Mouse (Mus musculus): Measurements from ENCODE around the gene Rap2b. TPM values are rescaled to one million over a fixed set of nuclear protein-coding genes. Genes with fewer than 3 reads are reported as not detected.

Rap2b gene
- polyA plus RNA-seq (2015; fragmentation: Nextera tagmentation; extraction: Ambion mirVana) = 19.2 and 20.0 TPM in 2 replicates

DNA sequence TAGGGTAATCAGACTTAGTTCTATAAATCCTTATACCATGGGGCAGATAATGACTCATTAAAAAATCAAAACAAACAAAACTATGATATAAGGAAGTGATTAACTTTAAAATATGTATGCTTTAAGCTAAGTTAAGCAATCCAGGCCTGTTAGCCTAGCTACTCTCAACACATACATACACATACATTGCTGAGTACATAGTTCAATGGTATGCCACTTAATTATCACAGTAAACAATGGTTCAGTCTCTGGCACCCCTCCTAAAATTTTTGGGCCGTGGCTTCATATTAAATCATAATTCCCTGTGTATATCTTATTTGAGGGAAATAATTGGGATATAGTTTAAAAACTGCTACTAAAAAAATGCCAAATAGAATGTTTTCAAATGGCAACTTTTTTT is at the start of gene Rap2b:
Rap2b (plus strand) TSS at position 301 of the 400 bp plus-strand sequence.
- H3K4me2 ChIP-seq = peak within 1 kb of the TSS; percentile 86; the same call in 1 of the 2 replicates
- H3K4me3 ChIP-seq = no peak within 1 kb of the TSS
- H3K27me3 ChIP-seq = no peaks in the 10 kb centered on the region
- no peak within 1 kb of the TSS for H3K9ac ChIP-seq
- H3K4me1 ChIP-seq = peaks cover 6% of the 10 kb centered on the region
- no peak within 1 kb of the TSS for H3K27ac ChIP-seq
- ATAC-seq (ENCODE audit: insufficient number of reproducible peaks, insufficient read depth, low FRiP score, low TSS enrichment, low read depth) = no peak
- WGBS = 79% methylated on average over 1 of the region's 1 CpGs
- H3K36me3 ChIP-seq = no peaks in the 10 kb centered on the region
- H3K9me3 ChIP-seq = no peaks in the 10 kb centered on the region

DNA sequence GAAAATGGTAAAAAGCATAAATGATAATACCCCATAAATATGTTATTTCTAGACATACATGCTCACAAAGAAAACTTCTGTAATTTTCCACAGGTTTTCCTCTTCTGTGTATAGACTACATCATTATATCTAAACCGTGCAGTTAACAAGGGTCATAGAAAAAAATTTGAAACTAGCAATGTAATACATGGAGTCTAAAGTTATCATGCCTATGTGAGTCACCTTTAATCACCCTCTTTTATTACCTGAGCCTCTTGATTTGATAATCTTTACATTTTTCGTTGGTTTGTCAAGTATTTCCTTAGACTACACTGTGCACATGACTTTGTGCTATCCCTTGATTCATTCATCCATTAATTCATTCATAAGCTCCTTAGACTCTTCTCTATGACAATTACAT is 46.4 kb upstream of the Rap2b start:
- ATAC-seq (ENCODE audit: insufficient number of reproducible peaks, insufficient read depth, low FRiP score, low TSS enrichment, low read depth) = no peak
- no peaks in the 10 kb centered on the region for H3K4me1 ChIP-seq
- H3K4me3 ChIP-seq = no peak overlapping the region
- H3K9ac ChIP-seq = no peak overlapping the region
- H3K27me3 ChIP-seq = no peaks in the 10 kb centered on the region
- no peak overlapping the region for H3K4me2 ChIP-seq
- 83% methylated on average over 2 of the region's 2 CpGs for WGBS
- no peak overlapping the region for H3K27ac ChIP-seq
- no peaks in the 10 kb centered on the region for H3K9me3 ChIP-seq
- no peaks in the 10 kb centered on the region for H3K36me3 ChIP-seq

DNA sequence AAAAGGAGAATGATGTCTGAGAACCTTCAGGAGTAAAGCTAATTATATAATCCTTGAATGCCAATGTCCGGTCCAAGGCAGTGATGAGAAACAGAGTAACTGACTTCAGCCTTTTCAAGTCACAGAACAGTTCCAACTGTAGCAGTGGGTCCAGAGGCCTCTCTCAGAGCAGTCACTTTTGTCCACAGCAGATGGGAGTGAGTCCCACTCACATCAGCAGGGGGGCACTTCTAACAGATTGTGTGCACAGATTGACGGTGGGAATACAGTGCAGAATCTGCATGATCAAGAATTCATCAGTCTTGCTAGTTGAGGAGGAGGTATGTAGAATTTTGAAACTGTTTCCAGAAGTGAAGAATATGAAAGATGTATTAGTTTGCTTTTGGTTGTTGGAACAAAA is 41.4 kb upstream of the Rap2b start:
- no peak overlapping the region for H3K4me2 ChIP-seq
- no peaks in the 10 kb centered on the region for H3K27me3 ChIP-seq
- 79% methylated on average over 2 of the region's 2 CpGs for WGBS
- no peak overlapping the region for H3K9ac ChIP-seq
- H3K4me3 ChIP-seq = no peak overlapping the region
- H3K4me1 ChIP-seq = no peaks in the 10 kb centered on the region
- no peaks in the 10 kb centered on the region for H3K36me3 ChIP-seq
- H3K27ac ChIP-seq = no peak overlapping the region
- H3K9me3 ChIP-seq = no peaks in the 10 kb centered on the region
- ATAC-seq (ENCODE audit: insufficient number of reproducible peaks, insufficient read depth, low FRiP score, low TSS enrichment, low read depth) = no peak

DNA sequence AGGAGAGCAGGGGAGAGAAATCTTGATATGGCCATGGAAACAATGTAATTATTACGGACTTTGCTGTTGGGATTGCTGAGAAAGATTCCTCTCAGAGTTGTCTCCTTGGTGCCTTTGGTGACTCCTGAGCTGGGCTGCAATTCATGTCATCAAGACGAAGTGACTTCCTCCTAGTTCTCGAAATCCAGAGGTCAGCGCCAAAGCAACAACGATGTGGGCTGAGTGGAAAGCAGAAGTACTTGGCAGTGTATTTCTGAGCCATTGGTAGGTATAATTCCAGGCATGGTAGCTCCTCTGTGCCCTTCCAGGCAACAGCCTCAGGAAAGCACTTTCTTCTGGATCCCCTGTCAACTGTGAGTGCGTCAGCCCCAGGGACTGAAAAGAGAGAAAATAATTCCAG is 39.8 kb upstream of the Rap2b start:
- no peak overlapping the region for H3K4me3 ChIP-seq
- no peaks in the 10 kb centered on the region for H3K9me3 ChIP-seq
- no peak overlapping the region for H3K9ac ChIP-seq
- H3K4me1 ChIP-seq = no peaks in the 10 kb centered on the region
- WGBS = 92% methylated on average over 6 of the region's 6 CpGs
- H3K27ac ChIP-seq = no peak overlapping the region
- H3K27me3 ChIP-seq = no peaks in the 10 kb centered on the region
- H3K36me3 ChIP-seq = no peaks in the 10 kb centered on the region
- H3K4me2 ChIP-seq = no peak overlapping the region
- no peak for ATAC-seq (ENCODE audit: insufficient number of reproducible peaks, insufficient read depth, low FRiP score, low TSS enrichment, low read depth)

DNA sequence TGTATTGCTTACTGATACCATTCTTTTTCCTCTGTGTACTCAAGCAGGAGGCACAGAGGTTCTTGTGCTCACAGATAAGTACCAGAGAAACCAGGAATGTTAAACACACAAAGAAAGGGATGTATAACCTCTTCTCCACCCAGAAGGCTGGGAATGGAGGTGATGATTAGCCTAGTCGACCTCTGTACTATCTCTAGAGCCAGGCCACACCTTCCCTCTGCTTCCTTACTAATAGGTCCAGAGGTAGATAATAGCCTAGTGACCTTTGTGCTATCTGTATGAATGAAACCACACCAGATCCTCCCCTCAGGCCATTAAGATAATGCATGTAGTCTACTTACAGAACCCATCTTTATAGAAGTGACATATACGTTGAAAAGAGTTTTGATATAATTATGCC is 25.2 kb upstream of the Rap2b start:
- Histone ChIP-seq H3K9me3 (no peaks in the 10 kb centered on the region), H3K4me1 (no peaks in the 10 kb centered on the region), H3K9ac (no peak overlapping the region), H3K27me3 (no peaks in the 10 kb centered on the region), H3K27ac (no peak overlapping the region), H3K4me2 (no peak overlapping the region), H3K4me3 (no peak overlapping the region), H3K36me3 (no peaks in the 10 kb centered on the region)
- 45% methylated on average over 2 of the region's 2 CpGs for WGBS
- ATAC-seq (ENCODE audit: insufficient number of reproducible peaks, insufficient read depth, low FRiP score, low TSS enrichment, low read depth) = no peak

DNA sequence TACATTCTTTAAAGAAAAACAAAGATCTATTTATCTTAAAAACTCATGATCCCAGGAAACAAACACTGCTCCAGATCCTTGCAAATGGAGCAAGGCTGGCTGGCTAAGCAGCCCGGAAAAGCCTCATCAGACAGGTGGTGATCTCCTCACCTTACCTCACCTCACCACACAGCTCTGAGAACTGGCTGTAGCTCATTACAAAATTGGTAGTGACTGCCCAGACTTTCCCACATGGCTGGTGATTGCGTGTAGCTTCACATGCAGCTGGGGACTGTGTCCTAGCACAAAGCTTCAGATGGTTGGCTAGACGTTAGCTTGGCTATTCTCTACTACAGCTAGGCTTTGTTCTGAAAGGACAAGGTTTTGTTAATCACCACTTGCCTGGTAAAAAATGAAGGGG is 24.2 kb upstream of the Rap2b start:
- H3K4me2 ChIP-seq = no peak overlapping the region
- H3K4me3 ChIP-seq = no peak overlapping the region
- H3K4me1 ChIP-seq = no peaks in the 10 kb centered on the region
- H3K9me3 ChIP-seq = no peaks in the 10 kb centered on the region
- no peaks in the 10 kb centered on the region for H3K36me3 ChIP-seq
- H3K27ac ChIP-seq = no peak overlapping the region
- H3K9ac ChIP-seq = no peak overlapping the region
- H3K27me3 ChIP-seq = no peaks in the 10 kb centered on the region
- ATAC-seq (ENCODE audit: insufficient number of reproducible peaks, insufficient read depth, low FRiP score, low TSS enrichment, low read depth) = no peak
- 80% methylated on average over 3 of the region's 3 CpGs for WGBS

DNA sequence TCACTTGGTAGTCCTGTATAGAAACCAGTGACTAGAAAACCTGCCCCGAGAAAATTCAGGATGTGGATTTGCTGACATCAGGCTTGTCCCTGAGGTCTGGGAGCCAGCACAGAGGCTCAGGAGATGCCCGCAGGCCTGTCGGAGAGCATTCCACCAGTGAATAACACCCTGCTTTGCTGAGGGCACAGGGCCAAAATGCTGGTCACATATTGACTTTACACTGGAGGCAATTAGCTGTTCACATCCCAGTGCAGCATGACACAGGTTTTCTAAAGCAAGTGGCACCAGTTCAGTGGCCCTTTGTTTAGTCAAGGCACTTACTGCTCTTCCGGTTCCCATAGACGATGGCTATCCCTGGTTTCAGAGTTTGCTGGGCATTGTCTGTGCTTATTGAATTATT is 21.1 kb upstream of the Rap2b start:
- H3K4me3 ChIP-seq = no peak overlapping the region
- H3K27ac ChIP-seq = no peak overlapping the region
- H3K9ac ChIP-seq = no peak overlapping the region
- 0 out of 2 replicates have a peak, but pooled peaks cover under 1% of the 10 kb centered on the region for H3K4me1 ChIP-seq
- H3K4me2 ChIP-seq = no peak overlapping the region
- H3K9me3 ChIP-seq = no peaks in the 10 kb centered on the region
- H3K27me3 ChIP-seq = no peaks in the 10 kb centered on the region
- 75% methylated on average over 5 of the region's 5 CpGs for WGBS
- ATAC-seq (ENCODE audit: insufficient number of reproducible peaks, insufficient read depth, low FRiP score, low TSS enrichment, low read depth) = no peak
- no peaks in the 10 kb centered on the region for H3K36me3 ChIP-seq

DNA sequence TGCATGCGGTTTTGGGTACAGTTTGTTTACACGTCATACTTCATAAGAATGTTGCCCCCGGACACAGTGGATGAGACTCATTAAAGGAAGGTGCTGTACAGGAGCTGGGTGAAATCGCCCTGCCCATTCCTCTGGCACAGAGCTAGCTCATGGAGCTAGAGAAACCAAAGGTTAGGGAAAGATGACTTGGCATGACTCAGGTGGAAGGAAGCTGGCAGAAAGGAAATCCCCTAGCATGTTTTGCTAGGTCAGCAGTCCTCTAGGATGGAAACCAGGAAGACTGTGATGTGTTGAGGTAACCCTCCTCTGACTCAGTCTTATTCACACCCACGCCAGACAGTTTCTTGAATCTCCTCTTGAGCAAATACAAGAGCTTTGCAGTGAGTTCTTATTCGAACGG is 17.4 kb upstream of the Rap2b start:
- peaks cover 4% of the 10 kb centered on the region for H3K4me1 ChIP-seq
- no peak overlapping the region for H3K9ac ChIP-seq
- H3K4me3 ChIP-seq = no peak overlapping the region
- H3K4me2 ChIP-seq = no peak overlapping the region
- no peak for ATAC-seq (ENCODE audit: insufficient number of reproducible peaks, insufficient read depth, low FRiP score, low TSS enrichment, low read depth)
- H3K27me3 ChIP-seq = no peaks in the 10 kb centered on the region
- no peaks in the 10 kb centered on the region for H3K36me3 ChIP-seq
- 74% methylated on average over 7 of the region's 7 CpGs for WGBS
- no peak overlapping the region for H3K27ac ChIP-seq
- H3K9me3 ChIP-seq = no peaks in the 10 kb centered on the region

DNA sequence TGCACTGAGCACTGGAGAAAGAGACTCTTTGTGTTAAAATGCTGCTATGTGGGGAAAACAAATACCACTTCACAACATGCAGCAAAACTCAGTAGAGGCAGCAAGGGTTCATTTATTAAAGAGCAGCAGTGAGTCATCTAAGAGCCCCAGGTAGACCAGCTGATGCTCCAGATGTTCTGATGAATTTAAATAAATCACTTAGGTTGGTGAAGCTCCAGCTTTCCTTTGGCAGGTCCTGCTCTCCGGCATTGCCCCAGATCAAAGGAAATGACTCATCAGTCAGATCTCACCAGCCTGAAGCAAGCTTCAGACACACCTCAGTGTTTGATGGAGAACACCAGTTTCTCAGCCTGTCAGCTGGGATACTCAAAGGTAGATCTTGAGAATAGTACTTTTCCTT is 15.8 kb upstream of the Rap2b start:
- no peak overlapping the region for H3K9ac ChIP-seq
- WGBS = 16% methylated on average over 1 of the region's 1 CpGs
- peaks cover 4% of the 10 kb centered on the region for H3K4me1 ChIP-seq
- H3K4me2 ChIP-seq = no peak overlapping the region
- no peaks in the 10 kb centered on the region for H3K27me3 ChIP-seq
- H3K4me3 ChIP-seq = no peak overlapping the region
- no peak overlapping the region for H3K27ac ChIP-seq
- H3K36me3 ChIP-seq = no peaks in the 10 kb centered on the region
- H3K9me3 ChIP-seq = no peaks in the 10 kb centered on the region
- ATAC-seq (ENCODE audit: insufficient number of reproducible peaks, insufficient read depth, low FRiP score, low TSS enrichment, low read depth) = no peak

DNA sequence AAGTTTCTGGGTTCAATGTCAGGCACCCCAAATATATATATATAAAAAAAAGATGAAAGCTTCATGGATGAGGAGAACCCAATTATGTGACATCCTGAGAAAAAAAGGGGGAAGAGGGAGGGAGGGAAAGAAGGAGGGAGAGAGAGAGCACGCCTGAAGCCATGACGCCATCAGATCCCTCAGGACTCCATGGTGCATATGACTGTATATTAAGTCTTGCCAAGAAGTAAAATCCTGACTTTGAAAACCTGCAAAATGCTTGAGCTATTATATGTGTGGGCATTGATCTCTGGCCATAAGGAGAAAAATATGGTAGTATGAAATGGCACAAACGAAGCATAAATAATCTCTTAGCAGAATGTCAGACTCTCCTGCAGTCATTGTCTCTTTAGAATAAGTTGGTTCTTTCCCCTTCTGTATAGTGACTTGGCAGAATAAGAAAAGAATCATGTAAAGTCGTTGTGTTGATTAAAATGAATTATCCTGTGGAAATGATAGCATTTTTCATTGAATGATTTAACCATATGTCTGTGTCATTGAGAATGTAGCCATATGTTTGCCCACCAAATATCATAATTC is 13.3 kb upstream of the Rap2b start:
- Histone ChIP-seq H3K4me1 (peaks cover 4% of the 10 kb centered on the region), H3K27ac (no peak overlapping the region), H3K27me3 (no peaks in the 10 kb centered on the region), H3K4me3 (no peak overlapping the region), H3K4me2 (no peak overlapping the region), H3K9ac (no peak overlapping the region), H3K9me3 (no peaks in the 10 kb centered on the region), H3K36me3 (no peaks in the 10 kb centered on the region)
- ATAC-seq (ENCODE audit: insufficient number of reproducible peaks, insufficient read depth, low FRiP score, low TSS enrichment, low read depth) = no peak
- 79% methylated on average over 4 of the region's 4 CpGs for WGBS

DNA sequence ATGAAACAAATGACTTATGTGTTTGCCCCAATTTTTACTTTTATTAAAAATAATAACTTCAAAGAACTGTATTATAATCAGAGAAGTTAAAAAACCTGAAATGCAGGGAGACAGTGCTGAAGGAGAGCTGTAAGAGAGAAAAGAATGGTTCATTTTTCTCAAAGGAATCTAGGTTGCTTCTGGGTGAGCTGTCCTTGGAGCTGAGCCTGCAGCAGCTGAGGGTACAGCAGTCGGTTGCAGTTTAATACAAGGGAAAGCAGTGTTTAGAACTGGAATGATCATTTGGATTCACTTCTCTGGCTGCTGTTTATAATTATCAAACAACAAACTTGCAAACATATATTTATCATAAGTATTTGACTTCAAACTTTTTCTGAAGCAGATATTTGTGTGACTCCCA is 12.0 kb upstream of the Rap2b start:
- no peaks in the 10 kb centered on the region for H3K36me3 ChIP-seq
- no peak overlapping the region for H3K4me3 ChIP-seq
- 41% methylated on average over 1 of the region's 1 CpGs for WGBS
- ATAC-seq (ENCODE audit: insufficient number of reproducible peaks, insufficient read depth, low FRiP score, low TSS enrichment, low read depth) = no peak
- no peaks in the 10 kb centered on the region for H3K27me3 ChIP-seq
- H3K27ac ChIP-seq = no peak overlapping the region
- H3K4me1 ChIP-seq = peaks cover 4% of the 10 kb centered on the region
- no peaks in the 10 kb centered on the region for H3K9me3 ChIP-seq
- no peak overlapping the region for H3K9ac ChIP-seq
- H3K4me2 ChIP-seq = no peak overlapping the region

DNA sequence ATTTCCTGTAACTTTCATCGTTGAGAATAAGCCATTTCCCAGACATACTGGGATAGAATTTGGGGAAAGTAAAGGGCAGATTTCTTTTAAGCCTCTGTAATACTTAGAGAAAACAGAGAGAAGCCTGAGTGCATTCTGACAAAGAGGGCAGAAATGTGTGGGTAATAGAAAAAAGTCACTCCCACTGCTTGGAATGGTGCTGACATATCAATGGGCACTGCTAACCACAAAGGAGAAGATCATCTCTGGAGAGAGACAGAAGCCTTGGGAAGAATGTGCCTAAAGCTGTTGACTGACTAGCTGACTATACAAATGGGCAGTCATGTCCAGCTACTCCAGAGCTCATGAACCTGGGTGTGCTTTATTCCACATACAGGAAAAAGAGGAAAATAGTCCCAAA is 6.0 kb upstream of the Rap2b start:
- ATAC-seq (ENCODE audit: insufficient number of reproducible peaks, insufficient read depth, low FRiP score, low TSS enrichment, low read depth) = no peak
- WGBS = 67% methylated on average over 1 of the region's 1 CpGs
- no peak overlapping the region for H3K9ac ChIP-seq

More for the DNA sequence above, 6.0 kb upstream of the Rap2b start:
- no peaks in the 10 kb centered on the region for H3K9me3 ChIP-seq
- H3K4me2 ChIP-seq = no peak overlapping the region
- H3K4me1 ChIP-seq = no peaks in the 10 kb centered on the region; the same call in 1 of the 2 replicates
- no peaks in the 10 kb centered on the region for H3K27me3 ChIP-seq
- no peak overlapping the region for H3K27ac ChIP-seq
- no peak overlapping the region for H3K4me3 ChIP-seq
- H3K36me3 ChIP-seq = no peaks in the 10 kb centered on the region

Data from embryonic facial prominence, embryonic 13.5 days (tissue).